Mouse (Mus musculus) MEL (cell line): ENCODE data around the gene Nptx1. TPM values are rescaled to one million over a fixed set of nuclear protein-coding genes. Genes with fewer than 3 reads are reported as not detected.

Experiments
- DNase-seq: peaks from one replicate; pipeline ENCODE4 v3.0.0; 2011; ENCODE audit warnings: low read depth, low spot score
- H3K27ac ChIP-seq: 2 replicates; pipeline ENCODE4 v1.5.1; 2012; ENCODE audit warnings: low read depth, mild to moderate bottlenecking, control low read depth, low read length, moderate library complexity; ENCODE audit not compliant: control insufficient read depth
- H3K27me3 ChIP-seq, 2 experiments: fragments of 150-350 bp in 1 of 2; sonication (generic) in 1 of 2; 2 replicates each; pipeline ENCODE4 v1.6.1; 2012; ENCODE audit warnings: low read length in 2 of 2, mild to moderate bottlenecking in 2 of 2, improper control_type of control experiment in 1 of 2, moderate library complexity in 1 of 2; ENCODE audit not compliant: insufficient read depth in 2 of 2, control insufficient read depth in 1 of 2
- H3K36me3 ChIP-seq, 2 experiments: 2 replicates each; pipeline ENCODE4 v1.6.1; 2012 to 2014; ENCODE audit warnings: low read length in 2 of 2, improper control_type of control experiment in 1 of 2, inconsistent platforms in 1 of 2, mild to moderate bottlenecking in 1 of 2; ENCODE audit not compliant: insufficient read depth in 2 of 2, control insufficient read depth in 1 of 2
- H3K4me1 ChIP-seq, 2 experiments: fragments of 150-350 bp in 1 of 2; sonication (generic) in 1 of 2; 2 replicates each; pipeline ENCODE4 v1.6.1; 2012; ENCODE audit warnings: low read length in 2 of 2, improper control_type of control experiment in 1 of 2, mild to moderate bottlenecking in 1 of 2; ENCODE audit not compliant: insufficient read depth in 2 of 2, control insufficient read depth in 1 of 2
- H3K4me3 ChIP-seq, 2 experiments: fragments of 150-350 bp in 1 of 2; sonication (generic) in 1 of 2; 2 replicates each; pipeline ENCODE4 v1.5.1; 2012; ENCODE audit warnings: low read depth in 2 of 2, low read length in 2 of 2, mild to moderate bottlenecking in 2 of 2, moderate library complexity in 2 of 2, control low read depth in 1 of 2, improper control_type of control experiment in 1 of 2; ENCODE audit not compliant: control insufficient read depth in 1 of 2, insufficient read depth in 1 of 2
- H3K79me2 ChIP-seq: 2 replicates; pipeline ENCODE4 v1.6.1; 2012; ENCODE audit warnings: mild to moderate bottlenecking, low read length, moderate library complexity; ENCODE audit not compliant: control insufficient read depth, poor library complexity, insufficient read depth
- H3K9ac ChIP-seq: 2 replicates; pipeline ENCODE4 v1.6.1; 2012; ENCODE audit warnings: low read depth, mild to moderate bottlenecking, control low read depth, low read length, moderate library complexity; ENCODE audit not compliant: control insufficient read depth, poor library complexity, severe bottlenecking
- H3K9me3 ChIP-seq: fragments of 150-350 bp; sonication (generic); replicated peaks from 2 replicates; pipeline ENCODE4 v1.6.1; 2012; ENCODE audit warnings: mild to moderate bottlenecking, low read length, improper control_type of control experiment, moderate library complexity; ENCODE audit not compliant: insufficient read depth
- CHD1 ChIP-seq: IDR thresholded peaks from 2 replicates; pipeline ENCODE4 v1.6.1; 2012; ENCODE audit warnings: low read depth, mild to moderate bottlenecking, inconsistent platforms, low read length, improper control_type of control experiment
- CHD2 ChIP-seq: IDR thresholded peaks from 2 replicates; pipeline ENCODE4 v1.6.1; 2011; ENCODE audit warnings: low read length, improper control_type of control experiment
- E2F4 ChIP-seq: IDR thresholded peaks from 2 replicates; pipeline ENCODE4 v1.6.1; 2011; ENCODE audit warnings: low read depth, low read length, improper control_type of control experiment, borderline replicate concordance
- ELF1 ChIP-seq: IDR thresholded peaks from 2 replicates; pipeline ENCODE4 v1.6.1; 2014; ENCODE audit warnings: low read depth, mild to moderate bottlenecking, inconsistent platforms, low read length, improper control_type of control experiment, moderate library complexity
- EP300 ChIP-seq, 2 experiments: IDR thresholded peaks; 2 replicates each; pipeline ENCODE4 v1.6.1; 2011; ENCODE audit warnings: improper control_type of control experiment in 2 of 2, low read length in 2 of 2, low read depth in 1 of 2, mild to moderate bottlenecking in 1 of 2
- ETS1 ChIP-seq: IDR thresholded peaks from 2 replicates; pipeline ENCODE4 v1.6.1; 2012; ENCODE audit warnings: low read depth, mild to moderate bottlenecking, inconsistent platforms, low read length, improper control_type of control experiment, moderate library complexity
- GATA1 ChIP-seq: IDR thresholded peaks from 2 replicates; pipeline ENCODE4 v1.6.1; 2011; ENCODE audit warnings: low read depth, low read length, improper control_type of control experiment
- HCFC1 ChIP-seq: IDR thresholded peaks from 2 replicates; pipeline ENCODE4 v1.6.1; 2012; ENCODE audit warnings: low read depth, mild to moderate bottlenecking, inconsistent platforms, low read length, improper control_type of control experiment, moderate library complexity
- JUND ChIP-seq: IDR thresholded peaks from 2 replicates; pipeline ENCODE4 v1.6.1; 2011; ENCODE audit warnings: low read depth, mild to moderate bottlenecking, improper control_type of control experiment, low read length
- MAFK ChIP-seq: IDR thresholded peaks from 2 replicates; pipeline ENCODE4 v1.6.1; 2011; ENCODE audit warnings: low read depth, mild to moderate bottlenecking, low read length, improper control_type of control experiment, borderline replicate concordance
- MAX ChIP-seq: IDR thresholded peaks from 2 replicates; pipeline ENCODE4 v1.6.1; 2011; ENCODE audit warnings: low read length, improper control_type of control experiment
- MEF2A ChIP-seq: IDR thresholded peaks from 2 replicates; pipeline ENCODE4 v1.6.1; 2014; ENCODE audit warnings: low read depth, mild to moderate bottlenecking, inconsistent platforms, low read length, improper control_type of control experiment; ENCODE audit not compliant: poor library complexity, insufficient replicate concordance, severe bottlenecking; ENCODE audit errors: extremely low read depth
- MXI1 ChIP-seq: IDR thresholded peaks from 2 replicates; pipeline ENCODE4 v1.6.1; 2011; ENCODE audit warnings: mild to moderate bottlenecking, low read depth, low read length, improper control_type of control experiment
- MYC ChIP-seq: IDR thresholded peaks from 2 replicates; pipeline ENCODE4 v1.6.1; 2011; ENCODE audit warnings: low read depth, mild to moderate bottlenecking, low read length, improper control_type of control experiment, moderate library complexity
- NELFE ChIP-seq: IDR thresholded peaks from 2 replicates; pipeline ENCODE4 v1.6.1; 2011; ENCODE audit warnings: low read depth, low read length, improper control_type of control experiment
- NRF1 ChIP-seq: IDR thresholded peaks from 2 replicates; pipeline ENCODE4 v1.6.1; 2014; ENCODE audit warnings: low read depth, mild to moderate bottlenecking, inconsistent platforms, low read length, improper control_type of control experiment, moderate library complexity; ENCODE audit not compliant: poor library complexity, insufficient read depth, severe bottlenecking
- POLR2A ChIP-seq, 2 experiments: IDR thresholded peaks; 2 replicates each; pipeline ENCODE4 v1.6.1; 2011 to 2012; ENCODE audit warnings: low read length in 2 of 2, mild to moderate bottlenecking in 2 of 2, control low read depth in 1 of 2, improper control_type of control experiment in 1 of 2, low read depth in 1 of 2, moderate library complexity in 1 of 2; ENCODE audit not compliant: control insufficient read depth in 1 of 2, insufficient read depth in 1 of 2, poor library complexity in 1 of 2
- POLR2AphosphoS5 ChIP-seq: IDR thresholded peaks from 2 replicates; pipeline ENCODE4 v1.6.1; 2012; ENCODE audit warnings: low read depth, borderline replicate concordance, mild to moderate bottlenecking, inconsistent platforms, low read length, moderate library complexity, mixed read lengths
- RAD21 ChIP-seq: IDR thresholded peaks from 2 replicates; pipeline ENCODE4 v1.6.1; 2011; ENCODE audit warnings: mild to moderate bottlenecking, low read depth, low read length, improper control_type of control experiment
- RCOR1 ChIP-seq: IDR thresholded peaks from 2 replicates; pipeline ENCODE4 v1.6.1; 2012; ENCODE audit warnings: low read depth, mild to moderate bottlenecking, inconsistent platforms, low read length, improper control_type of control experiment
- SMC3 ChIP-seq: IDR thresholded peaks from 2 replicates; pipeline ENCODE4 v1.6.1; 2011; ENCODE audit warnings: low read depth, low read length, improper control_type of control experiment
- TAL1 ChIP-seq: IDR thresholded peaks from 2 replicates; pipeline ENCODE4 v1.6.1; 2012; ENCODE audit warnings: mild to moderate bottlenecking, inconsistent platforms, low read length, moderate library complexity, mixed read lengths
- TBP ChIP-seq: IDR thresholded peaks from 2 replicates; pipeline ENCODE4 v1.8.0; 2011; ENCODE audit warnings: low read depth, low read length, improper control_type of control experiment
- TCF12 ChIP-seq: IDR thresholded peaks from 2 replicates; pipeline ENCODE4 v1.6.1; 2014; ENCODE audit warnings: low read depth, mild to moderate bottlenecking, inconsistent platforms, low read length, improper control_type of control experiment, moderate library complexity
- UBTF ChIP-seq: IDR thresholded peaks from 2 replicates; pipeline ENCODE4 v1.6.1; 2012; ENCODE audit warnings: low read depth, mild to moderate bottlenecking, inconsistent platforms, low read length, improper control_type of control experiment, moderate library complexity, borderline replicate concordance; ENCODE audit not compliant: insufficient read depth
- USF2 ChIP-seq, 2 experiments: IDR thresholded peaks; 2 replicates each; pipeline ENCODE4 v1.6.1; 2011 to 2012; ENCODE audit warnings: improper control_type of control experiment in 2 of 2, low read length in 2 of 2, borderline replicate concordance in 1 of 2, inconsistent platforms in 1 of 2, low read depth in 1 of 2, mild to moderate bottlenecking in 1 of 2; ENCODE audit not compliant: insufficient read depth in 1 of 2
- ZC3H11A ChIP-seq: IDR thresholded peaks from 2 replicates; pipeline ENCODE4 v1.6.1; 2012; ENCODE audit warnings: low read depth, mild to moderate bottlenecking, inconsistent platforms, low read length, improper control_type of control experiment
- ZKSCAN1 ChIP-seq: IDR thresholded peaks from 2 replicates; pipeline ENCODE4 v1.6.1; 2012; ENCODE audit warnings: low read depth, mild to moderate bottlenecking, inconsistent platforms, low read length, improper control_type of control experiment, moderate library complexity
- polyA plus RNA-seq, 2 experiments: library from polyadenylated mRNA; stranded (reverse) in 1 of 2; unstranded in 1 of 2; fragments of >175 nt in 1 of 2; fragments of >200 nt in 1 of 2; gene quantifications; 2 replicates each; pipeline versions ENCODE4 v1.2.1 to v1.2.4; 2012; ENCODE audit warnings: low replicate concordance in 2 of 2, low read depth in 1 of 2; ENCODE audit not compliant: insufficient read length in 2 of 2, insufficient read depth in 1 of 2, missing spikeins in 1 of 2
- total RNA-seq: library from RNA; depleted of rRNA; stranded (reverse); fragments of 300-350 nt; gene quantifications from 2 replicates; pipeline ENCODE4 v1.2.3, GENCODE M21; 2012

Nptx1 gene
- total and polyA plus RNA-seq, 3 experiments = not detected

DNA sequence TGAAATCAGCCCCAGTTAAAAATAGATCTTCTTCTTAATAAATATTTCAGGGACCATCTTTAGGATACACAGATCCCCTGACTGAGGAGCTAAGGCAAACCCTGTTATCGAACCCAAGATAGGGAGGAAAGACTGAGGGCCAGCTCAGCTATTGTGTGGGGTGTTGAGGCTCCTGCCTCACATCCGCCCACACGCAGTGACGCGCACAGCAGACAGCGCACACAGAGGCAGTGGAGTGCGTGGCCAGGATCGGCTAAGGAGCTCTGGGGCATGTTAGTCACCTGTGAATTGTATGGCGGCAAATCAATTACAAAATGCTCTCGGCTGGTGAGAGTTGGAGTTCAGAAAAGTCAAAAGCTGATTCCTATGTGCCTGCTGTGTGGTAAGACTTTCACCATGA lies 18.1 kb upstream of the Nptx1 start:
- Histone ChIP-seq H3K27me3 (peaks cover 5 to 12% of the 10 kb centered on the region in 2 experiments), H3K27ac (no peak overlapping the region), H3K4me3 (no peak overlapping the region), H3K36me3 (no peaks in the 10 kb centered on the region), H3K4me1 (no peaks in the 10 kb centered on the region), H3K9ac (no peak overlapping the region), H3K9me3 (no peaks in the 10 kb centered on the region), H3K79me2 (no peaks in the 10 kb centered on the region)
- TF ChIP-seq ZKSCAN1 (no peak), E2F4 (no peak), GATA1 (no peak), TAL1 (no peak), ELF1 (no peak), ETS1 (no peak), MAX (no peak), POLR2A (IDR thresholded peaks at IDR 0.05; ENCODE audit: control insufficient read depth in 1 of 2, insufficient read depth in 1 of 2, low read depth in 1 of 2, low read length in 2 of 2, poor library complexity in 1 of 2) (no peak), MAFK (no peak), UBTF (no peak), CHD1 (no peak), MYC (no peak), TBP (no peak), SMC3 (no peak), HCFC1 (no peak)
- DNase-seq = no peak

DNA sequence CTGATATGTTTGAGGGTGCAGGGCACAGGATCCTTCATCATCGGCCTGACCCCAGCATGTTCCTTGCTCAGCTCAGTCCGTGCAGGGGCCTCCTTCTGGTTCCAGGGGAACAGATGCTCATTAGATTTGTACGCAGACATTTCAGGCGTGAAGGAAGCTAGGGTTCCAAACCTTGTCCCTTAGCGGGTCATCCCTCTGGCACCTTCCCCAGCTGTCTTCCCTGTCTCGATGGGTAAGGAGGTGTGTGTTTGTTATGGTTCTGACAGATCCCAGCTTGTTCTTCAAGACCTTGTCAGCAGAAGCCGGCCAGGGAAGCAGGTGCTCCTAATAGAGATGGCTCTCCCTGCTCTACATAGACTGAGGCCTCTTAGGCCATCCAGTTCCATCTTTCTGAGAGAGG lies 17.5 kb upstream of the Nptx1 start:
- peaks cover 7 to 14% of the 10 kb centered on the region in 2 experiments for H3K27me3 ChIP-seq
- no peaks in the 10 kb centered on the region for H3K4me1 ChIP-seq
- no peaks in the 10 kb centered on the region for H3K79me2 ChIP-seq
- no peak overlapping the region for H3K27ac ChIP-seq
- TF ChIP-seq NRF1 (no peak), EP300 (IDR thresholded peaks at IDR 0.05; ENCODE audit: low read depth in 1 of 2, low read length in 2 of 2) (no peak), USF2 (IDR thresholded peaks at IDR 0.05; ENCODE audit: borderline replicate concordance in 1 of 2, insufficient read depth in 1 of 2, low read depth in 1 of 2, low read length in 2 of 2) (no peak), NELFE (no peak), RAD21 (no peak), CHD2 (no peak), TCF12 (no peak), MAX (no peak), ZC3H11A (no peak), RCOR1 (no peak), HCFC1 (no peak), JUND (no peak), POLR2AphosphoS5 (no peak), MXI1 (no peak), TAL1 (no peak), MEF2A (no peak)
- H3K36me3 ChIP-seq = no peaks in the 10 kb centered on the region
- no peak overlapping the region for H3K9ac ChIP-seq
- no peak for DNase-seq
- H3K9me3 ChIP-seq = no peaks in the 10 kb centered on the region
- no peak overlapping the region for H3K4me3 ChIP-seq
